Mouse (Mus musculus) cerebellum, adult 2 months (tissue): ENCODE data around the gene Unc45a.

ENCODE experiments used
- CTCF ChIP-seq: fragments of 200-500 bp; IDR thresholded peaks from 2 replicates; pipeline ENCODE4 v1.5.1; 2011; ENCODE audit warnings: low read depth, mild to moderate bottlenecking, control low read depth, low read length, moderate library complexity, borderline replicate concordance; ENCODE audit not compliant: insufficient read depth
- POLR2A ChIP-seq: fragments of 200-500 bp; IDR thresholded peaks from 2 replicates; pipeline ENCODE4 v1.6.1; 2011; ENCODE audit warnings: low read length, control low read depth, borderline replicate concordance; ENCODE audit not compliant: insufficient read depth

- TF ChIP-seq POLR2A (no peak), CTCF (no peak)
Observed at GRCm38 (mm10) chr7:80387033-80387632, 46.3 kb upstream of the Unc45a start.
